Mouse (Mus musculus) cerebral cortex, adult 2 months (tissue): ENCODE data around the gene Ciao2b.

Experiments used
- WGBS: fragments of 180-500 bp; shearing (Covaris S2); methylation state at CpG from one replicate; pipeline ENCODE4 v1.1.7; 2018; 5-methylcytosine and 5-hydroxymethylcytosine counted together

Gene Ciao2b

GRCm38 (mm10) chr8:104641426-104642323 is at the start of gene Ciao2b:
Gene Ciao2b, minus strand, starts transcription at chr8:104641965.
- under 1% methylated on average over 66 of the region's 66 CpGs for WGBS

- WGBS, result 80% methylated on average over 4 of the region's 4 CpGs
Observed at GRCm38 (mm10) chr8:104688433-104688832, 46.7 kb upstream of the Ciao2b start.

GRCm38 (mm10) chr8:104655614-104656013 is 13.8 kb upstream of the Ciao2b start:
- WGBS, result 79% methylated on average over 4 of the region's 4 CpGs

GRCm38 (mm10) chr8:104654984-104655383 is 13.2 kb upstream of the Ciao2b start:
- WGBS, result under 1% methylated on average over 3 of the region's 3 CpGs

- 74% methylated on average over 3 of the region's 3 CpGs for WGBS
Observed at GRCm38 (mm10) chr8:104644187-104644586, 2.4 kb upstream of the Ciao2b start.

GRCm38 (mm10) chr8:104642324-104642654 is 524 bp upstream of the Ciao2b start:
- 72% methylated on average over 6 of the region's 6 CpGs for WGBS

- WGBS, result 11% methylated on average over 25 of the region's 25 CpGs
Observed at GRCm38 (mm10) chr8:104640831-104641370, 864 bp downstream of the Ciao2b start.

GRCm38 (mm10) chr8:104640241-104640640 is 1.5 kb downstream of the Ciao2b start:
- WGBS, result 85% methylated on average over 7 of the region's 7 CpGs

GRCm38 (mm10) chr8:104638010-104638409 is 3.8 kb downstream of the Ciao2b start:
- 69% methylated on average over 6 of the region's 6 CpGs for WGBS

- 89% methylated on average over 3 of the region's 3 CpGs for WGBS
Observed at GRCm38 (mm10) chr8:104635004-104635710, 6.6 kb downstream of the Ciao2b start.

GRCm38 (mm10) chr8:104633156-104633744 is 8.5 kb downstream of the Ciao2b start:
- 81% methylated on average over 9 of the region's 9 CpGs for WGBS

- WGBS, result 61% methylated on average over 6 of the region's 6 CpGs
Observed at GRCm38 (mm10) chr8:104632486-104632885, 9.3 kb downstream of the Ciao2b start.

GRCm38 (mm10) chr8:104631975-104632374 is 9.8 kb downstream of the Ciao2b start:
- WGBS, result 27% methylated on average over 5 of the region's 5 CpGs

GRCm38 (mm10) chr8:104630981-104631663 is 10.6 kb downstream of the Ciao2b start, which contains the start of gene Rrad:
Gene Rrad, minus strand, starts transcription at chr8:104631327.
- WGBS, result 3% methylated on average over 19 of the region's 28 CpGs

GRCm38 (mm10) chr8:104630574-104630973 is 11.2 kb downstream of the Ciao2b start:
- 4% methylated on average over 36 of the region's 36 CpGs for WGBS

- WGBS, result 29% methylated on average over 8 of the region's 8 CpGs
Observed at GRCm38 (mm10) chr8:104630111-104630479, 11.7 kb downstream of the Ciao2b start.

GRCm38 (mm10) chr8:104629306-104630110 is 12.3 kb downstream of the Ciao2b start:
- 67% methylated on average over 22 of the region's 22 CpGs for WGBS

- WGBS, result 96% methylated on average over 21 of the region's 21 CpGs
Observed at GRCm38 (mm10) chr8:104628402-104628801, 13.4 kb downstream of the Ciao2b start.

GRCm38 (mm10) chr8:104627065-104627740 is 14.6 kb downstream of the Ciao2b start:
- WGBS, result 70% methylated on average over 4 of the region's 4 CpGs

- 86% methylated on average over 6 of the region's 6 CpGs for WGBS
Observed at GRCm38 (mm10) chr8:104624161-104624560, 17.6 kb downstream of the Ciao2b start, which contains the start of gene Cdh16. Gene Cdh16, minus strand, starts transcription at chr8:104624396.
